Mouse (Mus musculus) brain, embryonic 14.5 days (tissue): ENCODE measurements at regions not wholly inside any gene's neighbourhood (a gene's known extent, or its start where the extent isn't known, plus 50 kb on each side); places are given as distances from the start of the nearest gene placed in this dataset.

ENCODE experiments used
- CTCF ChIP-seq: fragments of 200-500 bp; IDR thresholded peaks from 2 replicates; pipeline ENCODE4 v1.5.1; 2012; ENCODE audit warnings: inconsistent platforms, mild to moderate bottlenecking, moderate library complexity, borderline replicate concordance; ENCODE audit not compliant: insufficient read depth, insufficient read length; ENCODE audit errors: extremely low read depth
- POLR2A ChIP-seq: fragments of 200-500 bp; IDR thresholded peaks from 2 replicates; pipeline ENCODE4 v1.6.1; 2012; ENCODE audit warnings: mild to moderate bottlenecking, inconsistent platforms, borderline replicate concordance; ENCODE audit not compliant: poor library complexity, insufficient read depth, insufficient read length, severe bottlenecking; ENCODE audit errors: extremely low read depth

GRCm38 (mm10) chr5:146682893-146683292 is 97.9 kb upstream of the Gpr12 start:
- TF ChIP-seq POLR2A = no peak
- TF ChIP-seq CTCF = no peak
